Mouse (Mus musculus): ENCODE data around the gene Adra1b. TPM values are rescaled to one million over a fixed set of nuclear protein-coding genes. Genes with fewer than 3 reads are reported as not detected.

The Adra1b gene
- total and polyA plus RNA-seq, 3 experiments: not detected

- TF ChIP-seq EP300 (IDR thresholded peaks at IDR 0.05; ENCODE audit: low read depth in 1 of 2, low read length in 2 of 2) (peak in 1 of 2 experiments; percentile 19; a peak in 1 of 4 replicates), ETS1 (IDR thresholded peaks at IDR 0.05; ENCODE audit: low read depth, low read length) (peak; percentile 87; the same call in 1 of the 2 replicates), TAL1 (IDR thresholded peaks at IDR 0.05; ENCODE audit: low read length) (no peak), NELFE (IDR thresholded peaks at IDR 0.05; ENCODE audit: low read depth, low read length) (peak; percentile 93), MXI1 (IDR thresholded peaks at IDR 0.05; ENCODE audit: low read depth, low read length) (no peak; the same call in none of the 2 replicates), UBTF (IDR thresholded peaks at IDR 0.05; ENCODE audit: borderline replicate concordance, insufficient read depth, low read depth, low read length) (no peak), USF2 (IDR thresholded peaks at IDR 0.05; ENCODE audit: borderline replicate concordance in 1 of 2, insufficient read depth in 1 of 2, low read depth in 1 of 2, low read length in 2 of 2) (no peak), RCOR1 (IDR thresholded peaks at IDR 0.05; ENCODE audit: low read depth, low read length) (no peak), ZC3H11A (IDR thresholded peaks at IDR 0.05; ENCODE audit: low read depth, low read length) (no peak), POLR2AphosphoS5 (IDR thresholded peaks at IDR 0.05; ENCODE audit: borderline replicate concordance, low read depth, low read length) (no peak)
Measured at GRCm38 (mm10) chr11:43747233-43748226, 153.5 kb downstream of the Adra1b start, which contains the start of gene Ttc1 (continued).

GRCm38 (mm10) chr11:43728737-43729301, 172.2 kb downstream of the Adra1b start:
- H3K9me3 ChIP-seq (replicated peaks; ENCODE audit: insufficient read depth, low read length): no peaks in the 10 kb centered on the region

More at GRCm38 (mm10) chr11:43728737-43729301, 172.2 kb downstream of the Adra1b start:
- Histone ChIP-seq H3K4me1 (ENCODE audit: control insufficient read depth in 1 of 2, insufficient read depth in 2 of 2, low read length in 2 of 2) (peaks cover 0 to 14% of the 10 kb centered on the region in 2 experiments; a peak in 3 of 4 replicates), H3K79me2 (ENCODE audit: control insufficient read depth, insufficient read depth, low read length, poor library complexity) (no peaks in the 10 kb centered on the region), H3K36me3 (ENCODE audit: control insufficient read depth in 1 of 2, insufficient read depth in 2 of 2, low read length in 2 of 2) (peaks cover 2 to 23% of the 10 kb centered on the region in 2 experiments), H3K9ac (ENCODE audit: control insufficient read depth, low read depth, low read length, poor library complexity, severe bottlenecking) (no peak overlapping the region), H3K27me3 (ENCODE audit: control insufficient read depth in 1 of 2, insufficient read depth in 2 of 2, low read length in 2 of 2) (no peaks in the 10 kb centered on the region), H3K4me3 (ENCODE audit: control insufficient read depth in 1 of 2, insufficient read depth in 1 of 2, low read depth in 2 of 2, low read length in 2 of 2) (no peak overlapping the region), H3K27ac (ENCODE audit: control insufficient read depth, low read depth, low read length) (peak overlapping the region; percentile 41; the same call in 1 of the 2 replicates)
- peak; percentile 70 for DNase-seq (ENCODE audit: low read depth, low spot score)
- no peak for TF ChIP-seq MYB (IDR thresholded peaks at IDR 0.05; ENCODE audit: low read depth, low read length)
- TF ChIP-seq CHD2 (IDR thresholded peaks at IDR 0.05; ENCODE audit: low read length): no peak
- no peak for TF ChIP-seq E2F4 (IDR thresholded peaks at IDR 0.05; ENCODE audit: borderline replicate concordance, low read depth, low read length)
- TF ChIP-seq POLR2AphosphoS2 (IDR thresholded peaks at IDR 0.05; ENCODE audit: low read length): no peak
- peak; percentile 63; the same call in 1 of the 2 replicates for TF ChIP-seq RCOR1 (IDR thresholded peaks at IDR 0.05; ENCODE audit: low read depth, low read length)
- peak; percentile 38; the same call in 1 of the 2 replicates for TF ChIP-seq MXI1 (IDR thresholded peaks at IDR 0.05; ENCODE audit: low read depth, low read length)
- no peak for TF ChIP-seq KAT2A (conservative IDR thresholded peaks at IDR 0.05; ENCODE audit: low read depth, low read length)
- TF ChIP-seq MAX (IDR thresholded peaks at IDR 0.05; ENCODE audit: low read length): peak; percentile 59; the same call in 1 of the 2 replicates
- no peak for TF ChIP-seq ZMIZ1 (IDR thresholded peaks at IDR 0.05; ENCODE audit: low read depth, low read length)
- no peak; a peak in 1 of 6 replicates for TF ChIP-seq CTCF (IDR thresholded peaks at IDR 0.05 in 2 of 3, conservative IDR thresholded peaks at IDR 0.05 in 1 of 3; ENCODE audit: control insufficient read depth in 1 of 3, insufficient read depth in 1 of 3, low read depth in 2 of 3, low read length in 3 of 3, poor library complexity in 1 of 3, severe bottlenecking in 1 of 3)
- TF ChIP-seq JUND (IDR thresholded peaks at IDR 0.05; ENCODE audit: low read depth, low read length): no peak
- TF ChIP-seq EP300 (IDR thresholded peaks at IDR 0.05; ENCODE audit: low read depth in 1 of 2, low read length in 2 of 2): no peak; a peak in 1 of 4 replicates
- TF ChIP-seq GATA1 (IDR thresholded peaks at IDR 0.05; ENCODE audit: low read depth, low read length): peak; percentile 23; the same call in 1 of the 2 replicates
- peak; percentile 15; the same call in 1 of the 2 replicates for TF ChIP-seq SMC3 (IDR thresholded peaks at IDR 0.05; ENCODE audit: low read depth, low read length)
- no peak for TF ChIP-seq TBP (IDR thresholded peaks at IDR 0.05; ENCODE audit: low read depth, low read length)
- no peak for TF ChIP-seq MEF2A (IDR thresholded peaks at IDR 0.05; ENCODE audit: extremely low read depth, insufficient replicate concordance, low read depth, low read length, poor library complexity, severe bottlenecking)
- no peak for TF ChIP-seq BHLHE40 (IDR thresholded peaks at IDR 0.05; ENCODE audit: borderline replicate concordance, low read depth, low read length)
- TF ChIP-seq USF1 (IDR thresholded peaks at IDR 0.05; ENCODE audit: low read depth, low read length): no peak
- TF ChIP-seq MYC (IDR thresholded peaks at IDR 0.05; ENCODE audit: low read depth, low read length): peak; percentile 89

Data from MEL (cell line).